Mouse (Mus musculus): ENCODE data around the gene Thbs1.

GRCm38 (mm10) chr2:118111116-118111487, 574 bp upstream of the Thbs1 start:
- TF ChIP-seq CTCF (IDR thresholded peaks at IDR 0.05; ENCODE audit: extremely low read depth, insufficient read depth, insufficient read length, insufficient replicate concordance) (peak; percentile 45; the same call in 1 of the 2 replicates), POLR2A (IDR thresholded peaks at IDR 0.05; ENCODE audit: low read depth, low read length) (no peak)

Measured in spleen, adult 2 months (tissue).